Mouse (Mus musculus) hematopoietic stem cell, adult 5-6 weeks (primary cell): ENCODE measurements around the gene Pex19. TPM values are rescaled to one million over a fixed set of nuclear protein-coding genes. Genes with fewer than 3 reads are reported as not detected.

Experiments
- ATAC-seq, 2 experiments: fragments of 125-278 bp in 1 of 2; replicated peaks in 1 of 2; 2 replicates each; pipeline ENCODE4 v1.8.0; 2016 to 2017; ENCODE audit warnings: inconsistent platforms in 2 of 2, mild to moderate bottlenecking in 2 of 2, moderate number of reproducible peaks in 2 of 2, low read depth in 1 of 2, moderate TSS enrichment in 1 of 2; ENCODE audit not compliant: low FRiP score in 2 of 2, poor library complexity in 2 of 2, severe bottlenecking in 2 of 2, insufficient read depth in 1 of 2, low TSS enrichment in 1 of 2
- total RNA-seq: library from RNA; stranded (forward); fragments of 172-1452, 232-1000 nt; gene quantifications from 2 replicates; pipeline ENCODE4 v1.2.3, GENCODE M21; 2017

Pex19 gene
- total RNA-seq, 1 experiment from 2014 or later = 44.6 TPM

- ATAC-seq = no peak
Measured at GRCm38 (mm10) chr1:172128563-172128962, 2.0 kb downstream of the Pex19 start.

GRCm38 (mm10) chr1:172129108-172129507 lies 2.6 kb downstream of the Pex19 start:
- ATAC-seq = no peak

GRCm38 (mm10) chr1:172129780-172130179 lies 3.2 kb downstream of the Pex19 start:
- ATAC-seq = no peak

DNA sequence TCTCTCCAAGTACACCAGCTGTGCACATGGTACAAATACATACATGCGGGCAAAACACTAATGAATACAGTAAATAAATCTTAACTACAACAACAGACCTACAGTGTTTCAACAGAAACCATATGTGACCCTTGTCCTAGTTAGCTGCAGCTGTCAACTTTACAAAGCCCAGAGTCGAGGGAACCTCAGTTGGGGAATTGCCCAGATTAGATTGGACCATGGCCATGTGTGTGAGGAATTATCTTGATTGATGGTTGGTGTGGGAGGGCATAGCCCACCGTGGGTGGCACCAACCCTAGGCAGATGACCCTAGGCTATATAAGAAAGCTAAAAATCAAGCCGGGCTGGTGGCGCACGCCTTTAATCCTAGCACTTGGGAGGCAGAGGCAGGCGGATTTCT lies 5.8 kb downstream of the Pex19 start:
- no peak for ATAC-seq

DNA sequence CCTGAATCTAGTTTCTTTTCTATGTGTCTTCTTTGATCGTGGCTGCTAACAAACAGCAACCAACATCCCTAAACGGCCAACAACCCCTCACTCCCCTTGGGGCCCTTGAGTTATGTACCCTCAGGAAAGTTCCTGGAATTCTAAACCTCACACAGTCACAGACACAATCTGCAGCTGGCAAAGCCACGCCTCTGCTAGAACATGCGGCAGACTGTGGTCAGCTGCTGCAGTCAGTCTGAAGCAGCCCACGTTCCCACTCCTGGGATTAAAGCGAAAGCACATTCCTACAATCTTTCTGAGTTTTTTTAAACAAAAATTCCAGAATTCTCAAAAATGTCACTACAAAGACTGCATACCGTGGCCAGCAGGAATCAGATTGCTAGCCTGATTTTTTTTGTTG lies 7.0 kb downstream of the Pex19 start:
- no peak for ATAC-seq

DNA sequence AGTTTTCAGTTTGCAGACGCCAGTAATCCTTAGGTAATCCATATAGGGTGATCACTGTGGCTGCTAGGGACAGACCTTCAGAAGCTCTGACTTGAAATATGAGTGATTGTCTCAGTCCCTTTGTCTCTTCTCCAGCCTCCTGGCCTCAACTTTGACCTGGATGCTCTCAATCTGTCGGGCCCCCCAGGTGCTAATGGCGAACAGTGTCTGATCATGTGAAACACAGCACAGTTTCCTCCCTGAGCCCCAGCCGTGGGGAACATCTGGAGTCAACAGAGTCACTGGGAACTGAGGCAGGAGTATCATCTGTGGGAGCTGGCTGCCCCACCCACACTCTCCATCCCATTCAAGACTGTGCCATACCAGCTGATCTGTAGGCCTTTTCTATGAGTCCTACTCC lies 7.5 kb downstream of the Pex19 start:
- no peak for ATAC-seq

GRCm38 (mm10) chr1:172140160-172140559 lies 13.6 kb downstream of the Pex19 start:
- ATAC-seq = no peak

DNA sequence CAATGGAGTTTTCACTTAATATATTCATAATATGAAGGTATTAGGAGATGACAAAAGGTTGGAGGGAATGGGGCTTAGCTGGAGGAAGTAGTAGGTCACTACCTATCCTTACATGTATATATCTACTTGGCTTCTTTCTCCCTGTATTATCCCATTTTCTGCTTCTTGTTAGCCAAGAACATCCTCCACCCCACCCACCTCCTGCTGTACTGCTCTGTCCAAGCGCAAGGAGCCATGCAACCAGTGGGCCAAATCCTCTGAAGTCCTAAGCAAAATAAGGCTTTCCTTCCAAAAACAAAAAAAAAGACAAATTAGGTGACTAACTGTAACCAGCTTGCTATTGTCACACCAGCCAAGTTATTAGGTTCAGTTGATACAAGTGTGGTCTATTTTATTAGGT lies 14.3 kb downstream of the Pex19 start:
- ATAC-seq = no peak

GRCm38 (mm10) chr1:172141529-172141928 lies 15.0 kb downstream of the Pex19 start:
- no peak for ATAC-seq

GRCm38 (mm10) chr1:172143570-172143969 lies 17.0 kb downstream of the Pex19 start:
- peak; percentile 57 to 67; a peak in 3 of 4 replicates for ATAC-seq

DNA sequence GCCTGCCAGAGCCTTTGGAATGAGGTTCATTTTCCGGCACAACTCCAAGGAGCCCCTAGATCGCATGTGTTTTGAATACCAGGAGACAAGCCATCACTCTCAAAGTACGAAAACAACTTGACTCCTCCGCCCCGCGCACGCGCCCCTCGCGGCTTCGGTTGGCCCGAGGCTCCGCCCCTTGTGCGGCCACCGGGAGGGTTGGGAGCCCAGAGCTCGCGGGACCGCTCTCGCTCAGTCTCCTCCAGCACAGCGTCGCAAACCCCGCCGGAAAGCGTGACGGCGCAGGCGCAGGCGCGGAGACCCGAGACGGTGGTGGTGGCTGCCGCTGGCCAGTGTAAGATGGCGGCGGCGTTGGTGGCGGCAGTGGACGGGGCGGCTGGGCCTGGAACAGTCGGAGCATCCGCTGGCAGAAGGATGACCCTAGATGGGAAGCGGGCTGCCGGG lies 21.3 kb downstream of the Pex19 start, which contains the start of gene Dcaf8:
Gene Dcaf8, plus strand, starts transcription at position 250 of the 444 bp plus-strand sequence.
- ATAC-seq = peak; percentile 96

- peak in 1 of 2 experiments; percentile 29; a peak in 1 of 4 replicates for ATAC-seq
Measured at GRCm38 (mm10) chr1:172148279-172148954, 21.9 kb downstream of the Pex19 start.

DNA sequence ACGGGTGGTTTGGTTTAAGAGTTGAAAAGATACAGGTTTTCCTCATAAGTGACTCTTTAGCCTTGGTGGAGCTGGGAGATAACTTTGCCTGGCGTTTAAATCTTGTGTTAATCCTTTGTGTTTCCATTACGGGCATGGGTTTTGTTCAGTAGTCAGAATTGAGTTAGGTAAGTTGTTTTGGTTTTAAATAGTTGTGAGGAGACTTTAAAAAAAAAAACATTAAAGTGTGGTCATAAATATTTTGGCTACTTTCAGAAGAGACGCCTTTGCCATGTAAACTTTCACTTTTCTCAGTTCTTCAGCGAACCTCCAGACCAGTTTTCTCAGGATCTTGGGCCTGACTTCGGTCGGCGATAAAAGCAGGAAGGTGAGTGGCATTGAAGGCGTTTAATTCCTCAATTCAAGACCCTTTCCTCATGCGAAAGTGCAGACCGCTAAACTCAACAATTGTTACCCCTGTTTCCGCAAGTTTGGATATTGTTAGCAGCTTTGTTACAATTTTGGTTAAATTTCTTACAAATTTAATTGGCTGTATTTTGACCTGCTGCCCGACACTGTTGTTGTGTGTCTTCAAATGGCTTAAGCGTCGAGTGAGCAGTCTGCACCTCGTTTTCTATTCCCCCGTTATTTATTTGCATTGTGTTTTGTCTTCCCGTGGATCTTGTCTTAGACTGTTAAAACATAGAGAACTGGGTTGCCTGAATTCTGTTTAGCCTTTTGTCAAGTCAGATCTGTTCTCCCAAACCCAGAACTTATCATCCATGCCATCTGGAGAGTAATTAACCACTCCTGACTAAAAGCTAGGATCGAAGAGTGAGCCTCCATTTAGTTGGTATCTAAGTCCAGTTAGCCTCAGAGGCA lies 22.6 kb downstream of the Pex19 start:
- ATAC-seq = no peak

DNA sequence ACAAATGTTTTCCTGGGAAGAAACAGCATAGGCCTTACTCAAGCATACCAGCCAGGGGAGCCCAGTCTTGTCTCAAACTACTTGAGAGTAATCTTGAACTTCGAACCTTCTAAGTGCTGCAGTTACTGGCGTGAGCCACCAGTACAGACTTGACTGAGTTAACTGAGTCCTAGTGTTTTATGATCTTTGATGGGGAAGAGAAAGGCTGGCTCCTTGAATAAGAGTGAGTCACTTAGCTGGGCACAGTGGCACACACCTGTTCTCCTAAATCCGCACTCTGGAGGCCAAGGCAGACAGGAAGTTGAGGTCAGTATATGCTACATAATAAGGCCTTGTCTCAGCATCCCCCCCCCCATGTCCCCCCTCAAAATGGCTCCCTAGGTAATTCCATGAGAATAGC lies 28.0 kb downstream of the Pex19 start:
- no peak for ATAC-seq

DNA sequence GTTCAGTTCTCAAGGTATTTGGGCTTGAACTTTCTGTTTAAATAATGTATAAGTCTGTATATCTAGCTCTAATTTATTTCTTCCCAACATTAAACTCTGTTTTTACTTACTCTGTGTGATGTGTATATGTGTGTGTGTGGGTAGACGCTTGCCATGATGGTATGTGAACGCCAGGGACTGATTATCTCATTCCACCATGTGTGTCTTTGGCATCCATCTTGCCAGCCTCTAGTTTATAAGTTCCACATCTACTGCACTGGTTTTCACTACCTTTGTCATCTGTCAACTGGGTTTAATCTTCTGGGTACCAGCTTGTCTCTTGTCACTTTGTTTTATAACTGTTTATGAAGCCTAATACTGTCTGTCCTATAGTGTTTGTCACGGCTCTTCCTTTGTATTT lies 29.0 kb downstream of the Pex19 start:
- ATAC-seq = no peak

GRCm38 (mm10) chr1:172159970-172160369 lies 33.4 kb downstream of the Pex19 start:
- no peak for ATAC-seq

- ATAC-seq = no peak
Measured at GRCm38 (mm10) chr1:172160508-172160907, 34.0 kb downstream of the Pex19 start.

DNA sequence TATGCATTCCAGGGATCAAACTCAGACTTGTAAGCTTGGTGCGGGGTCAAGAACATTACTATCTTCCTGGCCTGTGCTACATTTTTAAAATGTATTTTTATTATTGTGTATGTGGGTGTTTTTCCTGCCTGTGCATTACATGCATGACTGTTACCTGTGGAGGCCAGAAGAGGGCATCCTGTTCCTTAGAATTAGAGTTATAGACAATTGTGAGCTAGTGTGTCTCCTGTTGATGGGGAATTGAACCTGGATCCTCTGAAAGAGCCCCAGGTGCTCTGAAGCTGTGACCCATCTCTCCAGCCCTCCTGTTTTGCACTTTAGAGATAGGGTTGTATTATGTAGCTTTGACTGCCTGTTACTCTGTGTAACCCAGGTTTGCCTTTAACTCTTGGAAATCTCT lies 35.5 kb downstream of the Pex19 start:
- 0 out of 4 replicates have a peak, but pooled peaks of 1 of the 2 experiments have one; percentile 53 for ATAC-seq
